Mouse (Mus musculus) mouse trophoblast stem cell (cell line): ENCODE measurements at regions not wholly inside any gene's neighbourhood (a gene's known extent, or its start where the extent isn't known, plus 50 kb on each side); places are given as distances from the start of the nearest gene placed in this dataset.
"Not testable (repeated sequence)": the region's sequence is repeated elsewhere in the genome, so short reads cannot be mapped to it uniquely, and the experiment has no call there.

ENCODE experiments used
- in situ Hi-C, 2 experiments: fragments of 300-500 bp; cut with MseI, MboI; formaldehyde crosslinking; loops; 2 replicates in 1 of 2; 3 replicates in 1 of 2; pipeline ENCODE4 v1.15.1; 2025

DNA sequence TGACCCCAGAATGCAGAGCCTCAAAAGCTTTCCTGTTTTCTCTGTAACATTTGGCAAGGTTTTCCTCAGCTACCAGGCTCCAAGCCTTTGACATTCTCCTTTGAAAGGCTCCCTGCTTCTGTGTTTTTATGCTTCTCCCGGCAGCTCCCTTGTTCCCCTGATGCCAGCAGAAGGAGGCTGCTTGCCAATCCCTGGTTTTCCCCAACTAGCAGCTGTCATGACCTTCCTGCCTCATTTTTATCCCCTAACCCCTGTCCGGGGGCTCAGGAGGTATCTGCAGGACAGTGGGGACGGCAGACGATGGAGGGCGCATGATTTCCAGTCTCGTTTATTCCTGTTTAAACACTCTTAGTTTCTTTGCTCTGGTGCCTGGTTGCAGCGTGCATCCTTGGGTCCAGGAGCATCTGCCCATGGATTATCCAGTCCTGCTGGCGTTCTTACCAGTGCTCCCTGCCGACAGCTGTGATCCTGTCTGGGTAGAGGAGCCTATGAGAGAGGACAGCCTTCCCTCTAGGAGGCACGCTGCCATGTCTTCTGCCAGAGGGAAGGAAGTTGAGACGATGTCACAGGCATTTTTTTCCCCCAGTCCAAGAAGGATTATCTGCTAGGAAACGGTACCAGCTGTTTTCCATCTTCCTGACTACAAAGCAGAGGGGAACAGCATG lies 285.8 kb upstream of the Ubash3b start:
- in situ Hi-C loops, result no loop called here

DNA sequence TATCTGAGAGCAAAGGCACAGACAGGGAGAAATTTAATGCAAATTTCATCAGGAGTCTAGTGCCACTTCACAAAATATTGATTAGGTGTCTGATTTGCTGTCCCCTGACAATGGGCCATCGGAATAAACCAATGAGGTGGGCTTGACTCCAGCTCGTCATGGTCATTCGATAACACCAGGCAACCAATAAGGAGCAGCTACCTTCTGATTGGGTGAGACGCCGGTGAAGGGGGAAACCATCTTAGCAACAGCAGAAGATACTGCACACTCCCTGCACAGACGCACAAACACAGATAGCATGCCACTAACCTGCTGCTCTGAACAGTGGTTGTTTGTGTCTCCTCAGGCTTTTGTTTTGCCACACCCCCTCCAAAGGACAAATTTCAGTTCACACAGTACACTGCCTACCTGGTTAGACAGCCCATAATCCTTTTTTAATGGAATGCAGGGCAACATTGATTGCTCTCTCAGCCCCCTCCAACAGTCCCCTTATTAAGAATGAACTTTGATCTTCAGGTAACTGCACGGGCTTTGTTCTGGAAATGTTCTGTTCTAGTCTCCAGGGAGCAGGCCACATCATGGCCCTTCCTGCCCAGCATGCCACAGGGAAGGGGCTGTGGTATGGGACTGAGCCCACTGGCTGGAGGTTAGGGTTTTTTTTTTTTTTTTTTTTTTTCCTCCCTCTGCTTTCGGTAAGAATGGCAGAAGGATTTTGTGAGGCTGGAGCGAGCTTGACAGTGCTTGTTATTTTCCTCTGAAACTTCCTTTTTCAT lies 285.1 kb upstream of the Ubash3b start:
- in situ Hi-C loops, result no loop called here

DNA sequence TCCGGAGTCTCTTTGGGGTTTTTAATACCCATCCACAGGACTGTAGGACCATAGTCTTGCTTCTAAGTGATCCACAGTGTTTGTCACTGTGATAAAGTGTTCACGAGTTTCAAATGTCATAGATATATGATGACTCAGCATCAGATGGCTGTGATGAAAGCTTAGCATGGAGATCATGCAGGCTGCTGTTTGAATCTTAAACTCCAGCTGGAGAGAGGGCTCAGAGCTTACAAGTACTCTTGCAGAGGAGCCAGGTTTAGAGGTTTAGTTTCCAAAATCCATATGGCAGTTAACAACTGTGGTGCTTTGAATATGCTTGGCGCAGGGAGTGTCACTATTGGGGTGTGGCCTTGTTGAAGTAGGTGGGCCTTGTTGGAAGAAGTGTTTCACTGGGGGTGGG lies 280.9 kb upstream of the Ubash3b start:
- in situ Hi-C loops, result no loop called here

DNA sequence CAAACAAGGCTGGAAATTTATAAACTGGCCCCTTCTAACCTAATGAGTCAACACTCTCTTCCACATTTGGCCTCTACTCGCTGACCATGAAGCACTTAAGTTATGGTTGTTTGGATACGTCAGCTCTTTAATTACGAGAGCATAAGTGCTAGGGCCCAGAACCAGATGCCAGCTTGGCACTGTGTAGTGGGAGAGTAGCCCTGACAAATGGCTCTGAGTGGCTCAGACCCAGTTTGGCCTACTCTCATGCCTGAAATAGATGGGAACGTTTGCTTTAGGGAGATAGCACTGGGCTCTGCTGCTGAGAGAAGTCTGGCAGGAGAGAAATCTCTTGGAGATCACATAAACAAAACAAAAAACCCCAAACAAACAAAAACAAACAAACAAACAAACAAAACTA lies 278.5 kb upstream of the Ubash3b start:
- in situ Hi-C loops, result no loop called here

DNA sequence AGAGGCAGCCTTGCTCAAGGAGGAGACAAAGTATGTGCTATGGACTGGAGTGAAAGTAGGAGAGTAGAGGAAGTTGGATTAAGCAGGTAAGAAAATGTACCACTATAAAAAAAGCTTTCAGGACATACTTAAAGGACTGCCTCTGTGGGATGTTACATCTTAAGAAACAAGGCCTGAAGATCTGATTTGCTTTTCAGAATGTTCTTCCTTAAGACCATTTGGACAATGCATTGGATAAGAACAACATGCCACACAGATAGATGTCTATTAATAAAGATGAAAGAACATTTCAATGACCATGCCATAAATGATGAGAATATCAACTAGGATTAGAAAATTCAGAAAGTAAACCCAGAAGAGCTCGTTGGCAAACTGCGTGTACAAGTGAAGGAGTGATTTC lies 276.6 kb upstream of the Ubash3b start:
- in situ Hi-C loops, result no loop called here

DNA sequence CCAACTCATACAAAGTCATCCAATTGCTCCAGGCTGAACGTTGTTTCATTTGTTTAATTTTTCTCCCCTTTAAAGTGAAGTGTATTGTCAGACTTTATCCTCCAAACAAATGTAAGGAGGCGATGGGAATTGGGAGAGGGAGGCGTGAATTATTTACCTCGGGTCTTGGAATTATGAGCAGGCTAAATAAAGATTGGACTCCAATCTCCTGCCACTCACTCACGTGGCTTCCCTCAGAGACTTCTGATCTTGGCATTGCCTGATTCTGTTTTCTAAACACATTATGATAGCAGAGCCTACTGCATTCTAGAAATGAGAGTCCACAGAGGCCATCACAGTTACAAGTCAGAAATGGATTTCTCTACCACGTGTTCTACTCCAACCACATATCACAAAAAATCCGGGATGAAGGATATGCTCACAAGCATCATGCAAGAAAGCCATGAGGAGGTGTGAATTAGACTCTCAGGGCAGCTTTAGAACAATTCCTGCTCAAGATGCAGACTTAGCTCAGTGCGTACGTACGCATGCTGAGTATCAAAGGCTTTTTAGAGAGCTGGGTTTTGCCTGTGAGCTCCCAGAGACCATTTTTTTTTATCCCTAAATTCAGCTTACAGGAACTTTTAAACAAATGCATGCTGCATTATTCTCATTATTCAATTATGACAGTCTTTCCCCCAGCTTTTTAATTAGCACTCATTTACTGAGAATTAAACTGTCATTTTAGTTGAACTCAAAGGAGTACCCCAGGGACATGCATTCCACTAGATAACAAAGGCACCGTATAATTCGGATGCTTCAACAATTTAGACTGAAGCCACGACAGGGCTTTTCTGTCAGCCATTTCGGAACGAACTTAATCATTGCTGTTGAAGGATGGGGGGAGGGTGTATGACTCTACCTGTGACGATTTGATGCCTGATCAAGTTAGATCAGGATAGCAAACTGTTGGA lies 269.2 kb upstream of the Ubash3b start:
- in situ Hi-C loops, result no loop called here

DNA sequence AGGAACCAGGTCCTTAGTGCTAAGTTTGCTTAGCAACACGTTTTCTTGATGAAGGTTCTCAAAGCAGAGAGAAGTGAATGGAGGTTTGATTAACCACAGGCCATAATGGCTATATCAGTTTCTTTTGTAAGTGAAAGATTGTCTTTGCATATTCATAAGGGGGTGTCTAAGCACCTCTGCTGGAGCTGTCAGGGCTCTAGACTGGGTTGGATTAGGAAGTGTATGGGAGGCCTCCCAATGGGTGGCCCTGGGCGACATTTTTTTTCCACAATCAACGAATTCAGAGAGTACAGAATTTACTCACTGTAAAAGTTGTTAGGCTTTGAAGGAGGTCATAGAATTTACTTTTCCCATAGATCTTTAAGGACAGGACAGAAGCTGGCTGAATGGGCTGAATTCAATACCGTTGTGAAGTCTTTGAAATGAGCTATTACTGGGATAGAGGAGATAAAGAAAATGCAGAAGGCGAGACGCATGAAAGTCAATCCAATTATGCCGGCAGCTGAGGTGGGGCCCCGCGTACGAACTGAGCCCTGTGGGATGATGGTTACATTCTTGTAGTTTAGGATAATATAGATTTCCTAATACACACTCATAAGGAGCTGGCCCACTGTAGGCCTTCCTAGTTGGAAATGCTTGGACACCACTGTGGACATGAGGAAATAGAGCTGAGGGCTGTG lies 268.4 kb upstream of the Ubash3b start:
- in situ Hi-C loops, result no loop called here

DNA sequence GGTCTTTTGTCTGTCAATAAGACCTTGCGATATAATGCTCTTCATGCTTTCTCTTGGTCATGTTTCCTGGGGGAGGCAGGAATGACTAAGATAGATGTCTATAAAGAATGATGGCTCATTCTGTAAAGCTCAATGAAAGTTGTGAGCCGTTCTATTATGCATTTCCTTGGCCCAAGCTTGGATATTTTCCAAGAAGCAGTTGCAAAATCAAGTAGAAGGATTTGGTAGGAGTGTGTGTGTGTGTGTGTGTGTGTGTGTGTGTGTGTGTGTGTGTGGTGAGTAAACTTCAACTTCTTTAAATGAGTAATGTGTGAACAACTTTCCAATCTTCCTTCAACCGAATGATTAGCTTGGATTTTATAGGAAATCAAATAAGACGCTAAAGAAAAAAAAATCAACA lies 267.7 kb upstream of the Ubash3b start:
- in situ Hi-C loops, result no loop called here

DNA sequence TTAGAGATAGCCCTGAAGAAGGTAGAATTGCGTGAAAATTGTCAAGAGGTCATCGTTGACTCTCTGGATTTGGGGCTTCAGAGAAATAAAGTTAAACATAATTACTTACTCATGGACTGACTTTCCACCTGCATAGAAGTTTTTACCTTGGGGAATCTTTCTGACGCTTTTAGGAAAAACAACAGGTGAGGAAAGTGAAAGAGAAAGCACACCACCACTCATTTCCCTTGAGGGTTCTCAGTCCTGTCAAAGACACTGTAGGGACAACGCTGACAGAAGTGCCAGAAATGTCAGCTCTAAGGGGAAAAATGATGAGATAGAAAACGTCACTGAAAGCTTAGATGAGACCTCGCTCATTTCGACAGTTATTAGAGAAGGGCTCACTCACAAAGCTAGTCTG lies 265.2 kb upstream of the Ubash3b start:
- in situ Hi-C loops, result no loop called here

DNA sequence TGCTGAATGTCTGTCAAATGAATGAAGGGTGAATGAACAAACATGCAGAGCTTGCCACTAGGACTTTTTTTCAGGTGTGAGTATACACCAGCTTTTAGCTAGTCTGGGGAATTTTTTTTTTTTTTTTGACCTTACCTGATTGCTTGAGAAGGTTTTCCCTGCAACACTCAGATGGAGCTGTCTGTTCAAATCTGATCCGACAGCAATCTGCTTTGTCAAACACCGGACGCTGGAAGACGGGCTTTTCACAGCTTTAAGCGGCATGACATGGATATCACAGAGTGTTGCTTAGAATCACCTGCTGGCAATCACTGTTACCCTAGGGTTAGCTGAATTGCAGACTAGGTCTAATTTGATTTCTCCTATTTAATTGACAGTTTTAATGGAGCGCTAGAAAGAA lies 263.7 kb upstream of the Ubash3b start:
- in situ Hi-C loops, result no loop called here

DNA sequence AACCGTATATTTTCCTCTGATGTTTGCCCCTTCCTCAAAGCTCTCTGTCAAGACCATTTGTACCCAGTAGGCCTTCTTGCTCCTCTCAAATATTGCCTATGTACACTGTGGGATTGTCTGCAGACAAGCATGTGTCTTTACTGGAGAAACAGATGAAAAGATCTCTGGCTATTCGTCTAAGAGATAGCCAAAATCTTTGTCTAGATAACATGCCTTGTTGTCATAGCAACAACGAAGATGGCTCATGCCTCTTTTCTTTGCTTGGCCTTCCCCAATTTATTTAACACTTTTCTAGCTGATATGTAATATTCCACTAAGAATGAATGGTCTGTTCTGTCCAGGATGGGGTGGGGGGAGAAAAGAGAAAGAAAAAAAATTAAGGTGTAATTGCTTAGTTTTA lies 252.3 kb upstream of the Ubash3b start:
- in situ Hi-C loops, result no loop called here

DNA sequence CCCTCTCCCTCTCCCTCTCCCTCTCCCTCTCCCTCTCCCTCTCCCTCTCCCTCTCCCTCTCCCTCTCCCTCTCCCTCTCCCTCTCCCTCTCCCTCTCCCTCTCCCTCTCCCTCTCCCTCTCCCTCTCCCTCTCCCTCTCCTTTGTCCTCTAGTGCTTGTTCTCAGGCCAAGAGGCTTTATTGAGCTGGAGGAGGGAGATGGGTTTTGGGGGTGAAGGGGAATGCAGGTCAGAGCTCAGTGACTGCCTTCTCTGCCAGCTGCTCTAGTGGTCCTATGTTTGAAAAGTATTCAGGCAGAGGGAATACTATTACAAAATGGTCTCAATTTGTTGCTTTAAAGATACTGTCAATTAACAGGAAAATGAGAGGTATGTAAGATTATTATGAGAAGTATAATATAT lies 251.6 kb upstream of the Ubash3b start:
- in situ Hi-C loops, result not testable (repeated sequence)

DNA sequence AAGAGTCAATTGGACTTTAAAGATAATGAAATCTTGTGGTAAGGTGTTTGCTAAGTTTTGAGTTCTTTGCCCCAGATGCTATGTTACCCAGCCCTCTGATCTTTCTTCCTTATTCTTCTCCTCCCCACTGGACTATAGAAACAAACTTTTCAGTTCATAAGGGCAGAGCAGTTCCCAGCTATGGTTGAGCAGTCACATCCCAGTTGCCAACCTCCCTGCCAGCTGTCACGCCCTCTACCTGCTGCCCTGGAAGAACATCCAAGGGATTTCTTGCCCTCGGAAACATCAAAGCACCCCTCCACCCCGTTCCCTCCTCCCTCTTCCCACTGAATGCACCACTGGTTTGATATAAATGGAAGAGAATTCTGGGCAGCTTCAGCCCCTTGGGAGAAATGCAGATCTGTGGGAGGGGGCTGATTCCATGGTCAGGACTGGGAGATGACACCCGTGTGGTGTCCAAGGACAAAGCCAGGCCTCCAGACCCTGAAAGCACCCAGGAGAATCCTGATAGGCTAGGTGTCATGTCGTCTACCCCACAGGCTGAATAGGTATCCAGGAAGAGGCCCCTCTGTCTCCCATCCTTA lies 250.8 kb upstream of the Ubash3b start:
- in situ Hi-C loops, result no loop called here

DNA sequence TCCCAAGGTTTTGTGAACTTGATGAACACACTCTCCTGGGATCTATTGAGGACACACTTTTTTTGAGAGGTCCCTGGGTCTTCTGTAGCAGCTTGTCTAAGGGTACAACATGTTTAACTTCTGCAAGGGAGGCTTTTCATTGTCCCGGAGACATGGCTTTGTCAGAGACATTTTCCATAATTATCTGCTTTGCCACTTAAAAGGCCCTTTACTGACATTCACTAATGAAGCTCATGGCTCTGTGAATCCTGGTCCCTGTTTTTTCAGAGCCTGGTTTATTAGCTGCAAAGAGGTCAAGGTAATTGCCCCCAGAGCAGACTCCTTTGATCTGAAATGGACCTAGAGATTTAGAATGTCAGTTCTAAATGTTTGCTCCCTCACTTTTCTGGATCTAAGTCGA lies 246.8 kb upstream of the Ubash3b start:
- in situ Hi-C loops, result no loop called here

DNA sequence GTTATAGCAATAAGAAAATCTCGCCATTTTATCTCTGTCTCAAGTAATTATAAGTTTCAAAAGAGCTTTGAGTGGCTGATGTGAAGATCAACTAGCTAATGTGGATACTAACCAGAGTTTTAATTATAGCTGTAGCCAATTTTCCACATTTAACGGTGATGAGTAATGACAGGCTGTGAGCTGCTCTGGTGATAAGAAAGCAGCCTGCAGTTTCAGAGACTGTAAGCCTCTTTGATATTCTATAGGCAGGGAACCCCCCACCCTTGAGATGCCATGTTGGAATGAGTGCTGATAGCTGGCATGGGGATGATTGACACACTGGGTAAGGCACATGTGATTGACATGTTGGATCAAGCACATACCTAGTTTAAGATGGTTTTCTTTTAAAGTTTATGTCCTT lies 245.6 kb upstream of the Ubash3b start:
- in situ Hi-C loops, result no loop called here

DNA sequence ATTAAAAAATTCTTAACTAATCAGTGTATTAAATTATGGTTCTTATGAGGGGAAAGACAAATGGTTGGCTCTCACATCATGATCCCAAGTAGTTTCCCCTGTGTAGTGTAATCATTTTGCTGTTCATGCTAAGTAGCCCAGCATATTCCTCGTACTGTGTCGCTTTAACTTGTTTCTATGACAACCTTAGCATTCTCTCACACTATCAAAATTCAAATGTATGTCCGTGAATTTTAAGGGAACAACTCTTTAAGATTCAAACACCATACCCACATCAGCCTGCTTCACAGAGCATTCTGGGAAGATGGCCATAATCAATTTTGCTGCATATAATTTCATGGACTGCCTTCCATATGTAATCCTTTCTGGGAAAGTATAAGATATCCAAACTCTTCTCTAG lies 241.4 kb upstream of the Ubash3b start:
- in situ Hi-C loops, result no loop called here

DNA sequence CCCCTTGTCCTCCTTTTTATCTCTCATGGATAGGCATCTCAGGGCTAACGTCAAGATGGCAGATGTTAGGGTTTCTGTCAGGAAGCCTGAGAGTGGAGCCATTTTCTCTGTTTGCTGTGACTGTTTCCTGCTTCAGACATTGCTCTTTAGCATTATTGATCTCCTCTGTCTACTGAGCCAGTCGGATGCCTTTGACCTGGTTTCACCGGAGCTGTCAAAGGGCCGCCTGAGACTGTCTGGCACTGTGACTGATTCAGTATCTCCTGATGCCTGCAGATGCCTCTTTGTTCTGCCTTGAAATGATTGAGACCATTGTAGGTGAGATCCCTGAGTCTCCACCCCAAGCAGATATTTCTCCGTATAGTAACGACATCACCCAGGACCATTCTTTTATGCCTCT lies 239.5 kb upstream of the Ubash3b start:
- in situ Hi-C loops, result no loop called here

DNA sequence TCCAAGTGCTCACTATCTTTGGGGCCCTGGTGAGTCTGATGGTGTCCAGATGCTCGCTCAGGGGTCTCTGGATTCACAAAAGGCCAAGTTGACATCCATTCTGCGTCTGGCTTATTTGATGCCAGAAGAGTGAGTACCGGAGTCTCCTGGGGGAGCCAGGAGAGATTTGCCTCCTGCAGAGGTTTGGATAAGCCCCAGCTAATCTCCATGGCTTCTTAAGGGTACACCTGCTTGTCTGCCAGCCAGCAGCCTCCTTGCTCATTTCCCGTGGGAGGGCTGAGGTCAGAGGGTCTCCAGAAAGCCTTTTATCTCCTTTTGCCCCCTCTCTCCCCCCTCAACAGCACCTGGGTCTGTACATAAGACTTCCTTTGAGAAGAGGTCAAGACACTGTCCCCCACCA lies 234.0 kb upstream of the Ubash3b start:
- in situ Hi-C loops, result loop anchor here in 1 of 2 experiments (10.0 kb wide), 1 partner anchor 171 kb away; no protein-coding TSS in a partner anchor

DNA sequence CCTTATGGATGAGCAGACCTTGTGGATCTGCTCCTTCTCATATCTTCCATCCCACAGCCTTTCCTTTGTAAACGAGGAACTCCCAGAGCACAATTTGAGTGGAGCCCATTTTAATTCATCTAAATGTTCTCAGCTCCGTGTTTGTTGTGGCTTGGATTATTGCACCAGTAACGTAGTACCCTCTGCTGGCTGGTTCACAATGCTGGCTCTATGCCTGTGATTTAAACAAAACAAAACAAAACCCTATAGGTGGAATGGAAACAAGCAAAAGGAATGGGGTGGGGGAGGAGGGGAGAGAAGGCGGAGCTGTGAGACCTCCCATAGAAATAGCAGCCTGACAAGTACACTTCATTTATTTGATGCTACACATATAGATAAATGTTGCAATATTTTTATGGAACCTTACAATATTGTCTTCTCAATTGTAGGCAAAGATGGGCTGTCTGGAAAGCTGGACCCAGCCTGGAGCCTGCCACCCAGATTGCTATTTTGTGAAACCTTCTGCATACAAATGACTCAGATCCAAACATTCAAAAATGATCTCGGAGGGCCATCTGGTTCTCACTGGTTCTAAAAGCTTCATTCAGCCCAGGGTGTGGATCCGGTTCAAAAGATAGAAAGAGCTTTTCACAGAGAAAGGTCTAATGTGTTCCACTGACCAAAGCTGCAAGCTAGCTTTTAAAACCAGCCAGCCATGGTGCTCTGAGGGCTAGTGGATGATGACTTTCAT lies 230.3 kb upstream of the Ubash3b start:
- in situ Hi-C loops, result loop anchor here (5.0 to 10.0 kb wide), 2 partner anchors 159 to 167 kb away; no protein-coding TSS in a partner anchor

DNA sequence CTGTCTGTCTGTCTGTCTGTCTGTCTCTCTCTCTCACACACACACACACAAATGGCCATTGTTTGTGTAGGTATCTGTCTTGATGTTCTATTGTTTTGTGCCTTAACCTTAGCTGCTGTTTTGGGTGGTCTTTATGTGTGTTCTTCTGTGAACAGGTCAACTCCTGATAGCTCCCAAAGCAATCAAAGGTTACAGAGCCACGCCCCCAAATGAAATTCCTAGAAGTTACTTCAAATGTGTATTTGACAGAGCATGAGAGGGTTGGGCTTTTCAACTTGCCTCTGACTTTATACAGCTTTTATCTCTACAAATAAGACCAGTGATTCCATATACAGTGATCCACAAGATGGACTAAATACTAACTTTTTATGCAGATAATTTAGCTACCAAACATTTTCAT lies 217.8 kb upstream of the Ubash3b start:
- in situ Hi-C loops, result no loop called here
